Mouse (Mus musculus): ENCODE data around the gene Sytl3. TPM values are rescaled to one million over a fixed set of nuclear protein-coding genes. Genes with fewer than 3 reads are reported as not detected.

Sytl3 gene
- polyA plus RNA-seq, 1 experiment from 2014 or later: not detected

DNA sequence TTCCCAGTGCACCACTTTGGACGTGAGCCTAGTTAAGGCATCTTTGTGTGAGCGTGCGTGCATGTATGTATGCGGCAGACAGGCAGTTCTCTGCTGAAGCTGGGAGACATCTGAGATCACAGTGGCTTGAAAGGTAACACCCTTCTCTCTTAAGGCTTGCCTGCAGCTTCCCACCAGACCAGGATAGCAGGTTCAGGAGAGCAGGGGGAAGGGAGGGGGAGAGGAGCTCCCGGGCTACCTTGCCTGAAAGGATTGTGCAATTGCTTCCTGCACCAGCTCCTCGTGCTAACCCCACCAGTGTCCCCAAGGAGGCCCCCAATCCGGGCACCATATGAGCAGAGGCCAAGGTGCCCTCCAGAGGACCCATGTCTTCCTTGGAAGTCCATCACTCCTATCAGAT is 120.7 kb downstream of the Sytl3 start:
- WGBS (ENCODE audit: insufficient replicate concordance): 22% methylated on average over 7 of the region's 7 CpGs
- Histone ChIP-seq H3K9ac (peak overlapping the region; percentile 94), H3K4me2 (peak overlapping the region; percentile 93), H3K4me3 (peak overlapping the region; percentile 91), H3K27ac (0 out of 2 replicates have a peak overlapping the region, but pooled peaks have one; percentile 76), H3K27me3 (replicated peaks) (no peaks in the 10 kb centered on the region), H3K4me1 (peaks cover 81% of the 10 kb centered on the region), H3K36me3 (peaks cover 10% of the 10 kb centered on the region), H3K9me3 (replicated peaks) (no peaks in the 10 kb centered on the region)
- ATAC-seq: no peak

DNA sequence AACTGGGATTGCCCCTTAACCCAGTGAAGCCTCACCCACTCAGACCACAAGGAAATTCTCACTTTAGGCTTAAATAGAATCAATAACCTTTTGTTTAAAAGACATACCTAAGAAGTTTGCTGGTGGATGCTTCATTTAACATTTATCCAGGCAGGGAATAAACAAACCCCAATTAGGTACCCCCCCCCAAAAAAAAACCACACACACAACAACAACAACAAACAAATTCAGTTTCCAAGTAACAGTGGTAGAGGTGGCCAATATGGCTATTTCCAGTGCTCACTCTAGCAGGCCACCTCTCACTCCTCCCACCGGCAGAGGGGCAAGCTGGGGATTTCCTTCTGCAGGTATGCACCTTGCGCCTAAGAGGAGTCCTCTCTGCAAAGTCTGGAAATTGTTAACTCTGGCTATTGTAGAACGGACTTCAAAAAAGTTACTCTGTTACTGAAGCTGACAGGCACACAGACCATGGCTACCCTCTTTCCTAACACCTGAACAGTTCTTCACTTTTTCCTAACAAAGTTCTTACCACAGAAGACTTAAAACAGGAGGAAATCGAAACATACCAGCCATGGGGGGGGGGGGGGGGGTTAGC is 121.7 kb downstream of the Sytl3 start:
- WGBS (ENCODE audit: insufficient replicate concordance): 60% methylated on average over 4 of the region's 4 CpGs
- H3K36me3 ChIP-seq: peaks cover 3% of the 10 kb centered on the region; the same call in 1 of the 2 replicates
- H3K27ac ChIP-seq: no peak overlapping the region
- H3K9me3 ChIP-seq (replicated peaks): no peaks in the 10 kb centered on the region
- peaks cover 72% of the 10 kb centered on the region for H3K4me1 ChIP-seq
- H3K4me2 ChIP-seq: peak overlapping the region; percentile 93
- peak overlapping the region; percentile 94 for H3K9ac ChIP-seq
- ATAC-seq: no peak
- H3K4me3 ChIP-seq: peak overlapping the region; percentile 91
- no peaks in the 10 kb centered on the region for H3K27me3 ChIP-seq (replicated peaks)

DNA sequence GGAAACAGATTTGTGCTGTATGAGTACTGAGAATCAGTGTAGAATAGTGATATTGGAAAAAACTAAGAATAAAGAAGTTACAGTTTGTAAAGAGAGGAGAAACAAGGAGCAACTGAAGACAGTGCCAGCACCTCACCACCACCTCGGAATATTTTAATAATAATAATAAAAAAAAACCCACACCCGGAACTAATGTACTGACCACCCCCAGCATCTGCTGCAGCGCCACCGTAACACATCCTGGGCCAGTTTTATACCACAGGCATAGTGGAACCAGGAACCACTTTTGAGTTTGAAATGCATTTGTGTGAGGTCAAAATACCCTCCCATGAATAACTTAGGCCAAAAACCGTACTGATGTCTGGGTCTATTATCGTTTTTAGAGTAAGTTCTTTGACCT is 122.4 kb downstream of the Sytl3 start:
- Histone ChIP-seq H3K27me3 (replicated peaks) (no peaks in the 10 kb centered on the region), H3K36me3 (peaks cover 3% of the 10 kb centered on the region; the same call in 1 of the 2 replicates), H3K4me1 (peaks cover 65% of the 10 kb centered on the region), H3K9me3 (replicated peaks) (no peaks in the 10 kb centered on the region), H3K9ac (peak overlapping the region; percentile 94), H3K4me2 (peak overlapping the region; percentile 93), H3K4me3 (peak overlapping the region; percentile 91), H3K27ac (no peak overlapping the region)
- ATAC-seq: no peak
- WGBS (ENCODE audit: insufficient replicate concordance): 52% methylated on average over 6 of the region's 6 CpGs

DNA sequence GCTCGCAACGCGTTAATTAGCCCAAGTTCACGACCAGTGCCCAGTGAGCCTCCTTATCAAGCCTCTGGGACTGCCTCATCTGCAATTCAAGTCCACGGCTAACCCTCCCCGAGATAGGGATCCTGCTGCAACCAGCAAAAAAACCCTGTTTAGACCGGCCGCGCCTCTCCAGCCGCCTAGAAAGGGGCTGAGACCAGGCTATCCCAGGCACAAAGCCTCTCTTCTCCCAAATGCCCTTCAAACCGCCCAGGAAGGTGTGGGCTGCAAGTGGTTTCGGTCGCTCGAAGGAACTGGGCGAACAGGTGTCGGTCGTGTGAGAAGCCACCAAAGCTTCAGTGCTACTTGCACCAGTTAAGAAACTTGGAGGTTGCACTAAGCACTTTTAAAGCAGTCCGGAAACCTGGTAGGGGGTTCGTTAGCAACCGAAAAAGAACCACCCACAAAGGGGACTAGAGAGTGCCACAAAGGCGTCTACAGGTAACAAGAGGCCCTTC is 123.2 kb downstream of the Sytl3 start:
- peak; percentile 66 for ATAC-seq
- WGBS (ENCODE audit: insufficient replicate concordance): under 1% methylated on average over 21 of the region's 21 CpGs
- peak overlapping the region; percentile 94 for H3K27ac ChIP-seq
- peaks cover 1% of the 10 kb centered on the region; the same call in 1 of the 2 replicates for H3K36me3 ChIP-seq
- peaks cover 57% of the 10 kb centered on the region for H3K4me1 ChIP-seq
- peak overlapping the region; percentile 93 for H3K4me2 ChIP-seq
- H3K27me3 ChIP-seq (replicated peaks): no peaks in the 10 kb centered on the region
- peak overlapping the region; percentile 91 for H3K4me3 ChIP-seq
- H3K9ac ChIP-seq: peak overlapping the region; percentile 94
- no peaks in the 10 kb centered on the region for H3K9me3 ChIP-seq (replicated peaks)

DNA sequence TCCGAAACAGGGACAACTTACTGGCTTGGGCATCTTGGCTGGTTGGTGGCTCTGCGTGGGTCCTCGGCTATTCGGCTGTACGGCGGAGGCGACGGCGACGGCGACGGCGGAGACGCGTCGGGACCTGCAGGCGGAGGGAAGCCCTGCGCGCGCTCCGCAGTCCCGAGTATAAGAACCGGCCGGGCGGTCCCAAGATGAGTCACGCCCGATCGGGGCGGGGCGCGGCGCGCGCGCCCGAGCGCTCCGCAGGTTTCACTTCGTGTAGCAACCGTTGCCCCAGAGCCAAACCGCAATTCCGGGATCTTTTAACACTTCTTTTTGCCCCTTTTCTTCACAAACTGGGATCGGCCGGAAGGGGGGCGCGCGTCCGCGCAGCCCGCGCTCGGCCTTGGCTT is 123.7 kb downstream of the Sytl3 start, which contains the start of gene Ezr:
TSS of gene Ezr (minus strand) at position 174 of the 395 bp plus-strand sequence.
- Histone ChIP-seq H3K9ac (peak within 1 kb of the TSS; percentile 94), H3K27me3 (replicated peaks) (no peaks in the 10 kb centered on the region), H3K4me1 (peaks cover 54% of the 10 kb centered on the region), H3K27ac (peak within 1 kb of the TSS; percentile 94), H3K9me3 (replicated peaks) (no peaks in the 10 kb centered on the region), H3K36me3 (no peaks in the 10 kb centered on the region; the same call in 1 of the 2 replicates), H3K4me2 (peak within 1 kb of the TSS; percentile 93), H3K4me3 (peak within 1 kb of the TSS; percentile 91)
- peak; percentile 88 for ATAC-seq
- WGBS (ENCODE audit: insufficient replicate concordance): 0% methylated on average over 52 of the region's 52 CpGs

DNA sequence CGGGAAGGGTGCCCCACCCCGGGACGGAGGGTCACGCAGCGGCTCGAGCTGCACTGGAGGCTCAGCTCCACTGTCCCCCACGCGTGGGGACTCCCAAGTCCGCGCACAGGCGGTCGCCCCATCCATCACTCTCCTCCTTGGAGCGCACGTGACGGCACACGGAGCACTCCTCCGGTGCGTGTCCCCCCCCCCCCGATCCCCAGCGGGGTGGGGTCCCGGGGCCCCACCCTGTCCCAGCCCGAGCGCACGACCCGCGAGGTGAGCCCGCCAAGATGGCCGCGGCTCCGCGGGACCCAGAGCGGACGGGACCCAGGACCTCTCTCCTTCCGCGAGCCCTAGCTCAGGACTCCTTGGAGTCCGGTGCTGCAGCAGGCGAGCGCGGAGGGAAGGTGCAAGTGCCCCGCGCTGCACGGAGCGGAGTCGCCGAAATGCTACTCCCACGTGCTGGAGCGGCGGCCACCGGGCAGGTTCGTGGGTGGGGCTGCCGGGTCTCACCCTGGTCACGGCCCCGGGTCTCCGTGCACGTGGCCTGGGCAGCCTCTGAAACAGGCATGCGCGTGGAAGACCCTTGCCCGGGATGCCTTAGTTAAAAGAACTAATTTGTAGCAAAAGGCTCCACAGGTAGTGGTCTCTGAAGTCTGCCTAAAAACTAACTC is 124.2 kb downstream of the Sytl3 start:
- under 1% methylated on average over 56 of the region's 58 CpGs for WGBS (ENCODE audit: insufficient replicate concordance)
- peaks cover 49% of the 10 kb centered on the region for H3K4me1 ChIP-seq
- peak; percentile 58 for ATAC-seq

DNA sequence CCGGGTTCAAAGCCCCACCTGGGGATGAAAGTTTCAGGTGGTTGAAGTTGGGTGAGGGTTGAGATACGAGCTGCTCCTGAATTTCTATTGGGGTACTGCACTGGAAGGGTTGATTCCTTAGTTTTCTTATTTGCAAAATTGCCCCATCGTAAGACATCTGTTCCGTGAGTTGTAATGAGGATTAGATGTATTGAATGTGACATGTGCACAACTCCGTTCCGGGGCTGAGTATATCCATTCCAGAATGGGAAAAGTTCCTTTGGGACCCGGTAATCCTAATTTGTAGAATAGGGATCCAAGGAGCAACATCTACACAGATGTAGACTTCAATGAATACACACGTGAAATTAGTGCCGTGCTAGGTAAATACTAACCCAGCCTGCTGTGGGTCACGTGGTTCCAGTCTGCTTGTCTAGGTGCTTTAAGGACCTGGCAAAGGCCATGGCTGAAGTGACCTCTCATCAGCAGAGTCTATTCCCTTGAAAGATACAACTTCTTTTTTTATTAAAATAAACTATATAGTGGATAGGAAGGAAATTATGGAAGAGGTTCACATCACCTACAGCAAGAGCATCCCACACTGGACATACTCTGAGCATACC is 125.0 kb downstream of the Sytl3 start:
- Histone ChIP-seq H3K4me3 (peak overlapping the region; percentile 91), H3K9me3 (replicated peaks) (no peaks in the 10 kb centered on the region), H3K4me2 (peak overlapping the region; percentile 93), H3K36me3 (no peaks in the 10 kb centered on the region), H3K27ac (peak overlapping the region; percentile 94), H3K9ac (peak overlapping the region; percentile 94), H3K4me1 (peaks cover 42% of the 10 kb centered on the region), H3K27me3 (replicated peaks) (no peaks in the 10 kb centered on the region)
- 56% methylated on average over 10 of the region's 10 CpGs for WGBS (ENCODE audit: insufficient replicate concordance)
- no peak for ATAC-seq

More for the DNA sequence above, 124.2 kb downstream of the Sytl3 start:
- Histone ChIP-seq H3K27ac (peak overlapping the region; percentile 94), H3K36me3 (no peaks in the 10 kb centered on the region), H3K27me3 (replicated peaks) (no peaks in the 10 kb centered on the region), H3K9ac (peak overlapping the region; percentile 94), H3K4me3 (peak overlapping the region; percentile 91), H3K4me2 (peak overlapping the region; percentile 93), H3K9me3 (replicated peaks) (no peaks in the 10 kb centered on the region)

DNA sequence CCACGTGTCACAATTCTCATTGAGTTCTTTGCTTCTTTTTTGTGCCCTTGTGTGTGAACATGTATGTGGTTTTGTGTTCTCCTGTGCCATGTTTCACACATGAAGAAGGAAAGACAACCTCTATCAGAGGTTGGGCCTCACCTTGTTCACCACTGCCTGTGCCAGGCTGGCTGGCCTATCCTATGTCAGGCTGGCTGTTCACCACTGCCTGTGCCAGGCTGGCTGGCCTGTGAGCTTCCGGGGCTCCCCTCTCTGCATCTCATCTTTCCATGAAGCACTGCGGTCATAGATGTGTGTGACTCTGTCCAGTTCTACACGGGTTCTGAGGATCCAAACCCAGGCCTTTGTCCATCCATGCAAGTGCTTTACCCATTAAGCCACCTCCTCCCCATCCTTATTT is 128.3 kb downstream of the Sytl3 start:
- H3K4me2 ChIP-seq: no peak overlapping the region
- no peak overlapping the region for H3K9ac ChIP-seq
- 74% methylated on average over 4 of the region's 4 CpGs for WGBS (ENCODE audit: insufficient replicate concordance)
- peaks cover 13% of the 10 kb centered on the region for H3K4me1 ChIP-seq
- H3K36me3 ChIP-seq: no peaks in the 10 kb centered on the region
- H3K4me3 ChIP-seq: no peak overlapping the region
- H3K27me3 ChIP-seq (replicated peaks): no peaks in the 10 kb centered on the region
- no peak overlapping the region for H3K27ac ChIP-seq
- no peak for ATAC-seq
- no peaks in the 10 kb centered on the region for H3K9me3 ChIP-seq (replicated peaks)

Other genes starting within 250 kb of the Sytl3 start
- 229 and 235 TPM in 2 replicates for gene Dynlt1b, start 229.0 kb upstream of the Sytl3 start, polyA plus RNA-seq (2016; fragmentation: Nextera tagmentation; extraction: Ambion mirVana)
- 8.1 and 10.1 TPM in 2 replicates for gene Dynlt1c, start 57.4 kb upstream of the Sytl3 start, polyA plus RNA-seq (2016; fragmentation: Nextera tagmentation; extraction: Ambion mirVana)
- 103 and 105 TPM in 2 replicates for gene Dynlt1f, start 3.2 kb upstream of the Sytl3 start, polyA plus RNA-seq (2016; fragmentation: Nextera tagmentation; extraction: Ambion mirVana)
- gene Ezr, start 123.7 kb downstream of the Sytl3 start, polyA plus RNA-seq (2016; fragmentation: Nextera tagmentation; extraction: Ambion mirVana): 67.9 and 72.4 TPM in 2 replicates